Mouse (Mus musculus) myocyte (in vitro differentiated cells): ENCODE measurements around the gene Ankfy1. TPM values are rescaled to one million over a fixed set of nuclear protein-coding genes. Genes with fewer than 3 reads are reported as not detected.

Source experiments
- H3K27me3 ChIP-seq: one replicate; pipeline ENCODE4 v1.6.1; 2011; ENCODE audit not compliant: control insufficient read depth, insufficient read depth, insufficient read length
- H3K36me3 ChIP-seq: one replicate; pipeline ENCODE4 v1.6.1; 2011; ENCODE audit not compliant: control insufficient read depth, insufficient read depth
- H3K4me2 ChIP-seq: one replicate; pipeline ENCODE4 v1.6.1; 2011; ENCODE audit warnings: low read depth, control low read depth
- H3K4me3 ChIP-seq: one replicate; pipeline ENCODE4 v1.5.1; 2011; ENCODE audit warnings: mild to moderate bottlenecking, control low read depth, moderate library complexity
- H3K79me2 ChIP-seq: one replicate; pipeline ENCODE4 v1.6.1; 2011; ENCODE audit not compliant: control insufficient read depth, insufficient read depth
- H3ac ChIP-seq: one replicate; pipeline ENCODE4 v1.6.1; 2011; ENCODE audit not compliant: control insufficient read depth, insufficient read length
- CEBPB ChIP-seq: IDR thresholded peaks from 2 replicates; pipeline ENCODE4 v1.6.1; 2011; ENCODE audit warnings: mild to moderate bottlenecking, moderate library complexity; ENCODE audit not compliant: poor library complexity, insufficient read depth, severe bottlenecking
- E2F4 ChIP-seq: IDR thresholded peaks from one replicate; pipeline ENCODE4 v1.6.1; 2011; ENCODE audit warnings: mild to moderate bottlenecking, control low read depth, moderate library complexity; ENCODE audit not compliant: insufficient read depth
- MAX ChIP-seq: IDR thresholded peaks from one replicate; pipeline ENCODE4 v1.6.1; 2011; ENCODE audit warnings: low read depth, mild to moderate bottlenecking, control low read depth
- MYOD1 ChIP-seq, 3 experiments: IDR thresholded peaks; one replicate each; pipeline ENCODE4 v1.6.1; 2011; ENCODE audit warnings: control low read depth in 2 of 3, low read depth in 2 of 3, mild to moderate bottlenecking in 2 of 3, moderate library complexity in 1 of 3; ENCODE audit not compliant: insufficient read length in 2 of 3, control insufficient read depth in 1 of 3
- MYOG ChIP-seq, 3 experiments: IDR thresholded peaks; one replicate each; pipeline ENCODE4 v1.6.1; 2011; ENCODE audit warnings: control low read depth in 2 of 3, low read depth in 2 of 3, mild to moderate bottlenecking in 2 of 3; ENCODE audit not compliant: insufficient read length in 2 of 3, control insufficient read depth in 1 of 3, insufficient read depth in 1 of 3
- POLR2A ChIP-seq: IDR thresholded peaks from one replicate; pipeline ENCODE4 v1.6.1; 2011; ENCODE audit warnings: low read depth, mild to moderate bottlenecking, control low read depth, moderate library complexity; ENCODE audit not compliant: insufficient read length
- POLR2AphosphoS2 ChIP-seq: IDR thresholded peaks from one replicate; pipeline ENCODE4 v1.6.1; 2011; ENCODE audit warnings: low read depth, control low read depth; ENCODE audit not compliant: insufficient read length
- REST ChIP-seq: IDR thresholded peaks from one replicate; pipeline ENCODE4 v1.6.1; 2011; ENCODE audit warnings: mild to moderate bottlenecking, control low read depth, moderate library complexity; ENCODE audit not compliant: insufficient read depth, insufficient read length
- SRF ChIP-seq: IDR thresholded peaks from one replicate; pipeline ENCODE4 v1.6.1; 2011; ENCODE audit warnings: low read depth; ENCODE audit not compliant: control insufficient read depth, insufficient read length
- TCF12 ChIP-seq: IDR thresholded peaks from one replicate; pipeline ENCODE4 v1.6.1; 2011; ENCODE audit warnings: mild to moderate bottlenecking, control low read depth; ENCODE audit not compliant: poor library complexity, insufficient read depth, severe bottlenecking
- TCF3 ChIP-seq: IDR thresholded peaks from one replicate; pipeline ENCODE4 v1.6.1; 2011; ENCODE audit warnings: low read depth, control low read depth; ENCODE audit not compliant: insufficient read length
- USF1 ChIP-seq: IDR thresholded peaks from one replicate; pipeline ENCODE4 v1.6.1; 2011; ENCODE audit warnings: low read depth, mild to moderate bottlenecking, control low read depth, moderate library complexity
- polyA plus RNA-seq: library from polyadenylated mRNA; unstranded; fragments of >200 nt; fragmentation: generic; extraction: Trizol; gene quantifications from one replicate; pipeline ENCODE4 v1.2.1, GENCODE M21; 2012; ENCODE audit warnings: missing spikeins

Gene Ankfy1
- polyA plus RNA-seq, 1 experiment = 16.7 TPM

DNA sequence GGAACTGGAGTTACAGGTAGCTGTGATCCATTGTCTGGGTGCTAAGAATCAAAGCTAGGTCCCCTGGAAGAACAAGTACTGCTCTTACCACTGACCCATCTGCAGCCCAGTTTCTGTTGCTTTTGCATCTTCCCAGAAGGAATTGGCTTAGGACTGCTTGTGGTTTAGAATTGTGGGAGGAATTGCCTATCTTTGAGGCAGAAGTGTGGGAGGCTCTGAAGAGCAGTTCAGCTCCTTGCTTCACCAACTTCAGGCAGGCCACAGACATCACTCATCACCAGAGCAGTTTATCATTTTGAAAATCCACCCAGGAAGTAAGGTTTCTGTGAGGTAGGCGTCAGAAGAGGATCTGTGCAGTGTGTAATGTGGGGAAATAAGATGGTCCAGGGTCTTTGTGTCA lies 49.2 kb downstream of the Ankfy1 start:
- Histone ChIP-seq H3K4me2 (no peak overlapping the region), H3K79me2 (no peaks in the 10 kb centered on the region), H3K4me3 (no peak overlapping the region), H3K27me3 (no peaks in the 10 kb centered on the region), H3K36me3 (peaks cover 32% of the 10 kb centered on the region), H3ac (no peak overlapping the region)
- TF ChIP-seq MAX (no peak), USF1 (no peak)

DNA sequence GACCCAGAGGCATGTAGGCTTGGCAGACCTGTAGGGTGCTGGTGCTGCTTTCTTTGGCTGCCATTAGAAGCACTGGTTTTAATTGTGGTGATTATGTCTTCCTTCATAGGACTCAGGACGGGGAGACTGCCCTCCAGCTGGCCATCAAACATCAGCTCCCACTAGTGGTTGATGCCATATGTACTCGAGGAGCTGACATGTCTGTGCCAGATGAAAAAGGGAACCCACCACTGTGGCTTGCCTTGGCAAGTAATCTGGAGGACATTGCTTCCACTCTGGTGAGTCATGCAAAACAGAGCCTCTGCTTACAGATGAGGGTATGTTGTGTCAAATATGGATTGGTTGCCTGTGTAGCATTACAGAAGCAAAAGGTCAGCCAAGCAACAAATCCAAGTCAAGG lies 62.1 kb downstream of the Ankfy1 start:
- Histone ChIP-seq H3K79me2 (no peaks in the 10 kb centered on the region), H3ac (no peak overlapping the region), H3K4me2 (no peak overlapping the region), H3K36me3 (peaks cover 56% of the 10 kb centered on the region), H3K4me3 (no peak overlapping the region), H3K27me3 (no peaks in the 10 kb centered on the region)
- TF ChIP-seq MYOG (IDR thresholded peaks at IDR 0.05; ENCODE audit: control insufficient read depth in 1 of 3, insufficient read depth in 1 of 3, insufficient read length in 2 of 3, low read depth in 2 of 3) (no peak), MAX (no peak), CEBPB (no peak), REST (no peak), E2F4 (no peak), TCF12 (no peak), POLR2A (no peak), TCF3 (no peak), MYOD1 (IDR thresholded peaks at IDR 0.05; ENCODE audit: control insufficient read depth in 1 of 3, insufficient read length in 2 of 3, low read depth in 2 of 3) (no peak)

DNA sequence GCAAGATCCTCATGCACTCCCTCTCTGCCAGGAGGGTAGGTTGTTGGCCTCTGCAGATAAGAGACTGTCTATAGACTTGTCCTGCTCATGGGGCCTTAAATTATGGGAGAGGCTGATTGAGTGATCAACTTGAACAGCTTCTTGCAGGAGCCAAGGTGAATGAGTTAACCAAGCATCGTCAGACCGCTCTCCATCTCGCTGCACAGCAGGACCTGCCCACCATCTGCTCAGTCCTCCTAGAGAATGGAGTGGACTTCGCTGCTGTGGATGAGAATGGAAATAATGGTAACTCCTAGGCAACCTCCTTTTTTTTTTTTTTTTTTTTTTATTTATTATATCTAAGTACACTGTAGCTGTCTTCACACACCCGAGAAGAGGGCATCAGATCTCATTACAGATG lies 68.5 kb downstream of the Ankfy1 start:
- TF ChIP-seq USF1 = no peak
- no peak for TF ChIP-seq TCF12
- TF ChIP-seq POLR2A = no peak
- TF ChIP-seq SRF = no peak
- Histone ChIP-seq H3K79me2 (no peaks in the 10 kb centered on the region), H3K4me3 (no peak overlapping the region), H3K4me2 (no peak overlapping the region), H3K27me3 (no peaks in the 10 kb centered on the region), H3K36me3 (peaks cover 61% of the 10 kb centered on the region), H3ac (no peak overlapping the region)

DNA sequence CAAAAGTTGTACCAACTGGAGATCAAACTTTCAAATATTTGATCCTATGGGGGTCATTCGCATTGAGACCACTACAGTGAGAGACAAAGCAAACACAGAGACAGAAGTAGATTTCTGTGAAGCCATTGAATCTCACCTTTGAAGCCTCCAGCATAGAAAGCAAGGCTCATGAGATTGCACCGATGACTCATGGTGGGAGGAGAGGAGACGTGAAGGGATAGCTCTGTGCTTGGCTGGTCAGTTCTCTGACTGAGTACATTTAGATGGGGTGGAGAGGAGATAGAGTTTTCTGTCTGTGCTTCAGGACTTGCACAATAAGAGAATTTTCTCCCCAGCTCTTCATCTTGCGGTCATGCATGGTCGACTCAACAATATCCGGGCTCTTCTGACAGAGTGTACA lies 69.8 kb downstream of the Ankfy1 start:
- Histone ChIP-seq H3ac (no peak overlapping the region), H3K79me2 (no peaks in the 10 kb centered on the region), H3K27me3 (no peaks in the 10 kb centered on the region), H3K36me3 (peaks cover 50% of the 10 kb centered on the region), H3K4me3 (no peak overlapping the region), H3K4me2 (no peak overlapping the region)
- TF ChIP-seq SRF (no peak), MYOD1 (IDR thresholded peaks at IDR 0.05; ENCODE audit: control insufficient read depth in 1 of 3, insufficient read length in 2 of 3, low read depth in 2 of 3) (no peak), TCF12 (no peak), MAX (no peak), MYOG (IDR thresholded peaks at IDR 0.05; ENCODE audit: control insufficient read depth in 1 of 3, insufficient read depth in 1 of 3, insufficient read length in 2 of 3, low read depth in 2 of 3) (no peak), REST (no peak), POLR2A (no peak), USF1 (no peak), TCF3 (no peak), POLR2AphosphoS2 (no peak), E2F4 (no peak), CEBPB (no peak)

DNA sequence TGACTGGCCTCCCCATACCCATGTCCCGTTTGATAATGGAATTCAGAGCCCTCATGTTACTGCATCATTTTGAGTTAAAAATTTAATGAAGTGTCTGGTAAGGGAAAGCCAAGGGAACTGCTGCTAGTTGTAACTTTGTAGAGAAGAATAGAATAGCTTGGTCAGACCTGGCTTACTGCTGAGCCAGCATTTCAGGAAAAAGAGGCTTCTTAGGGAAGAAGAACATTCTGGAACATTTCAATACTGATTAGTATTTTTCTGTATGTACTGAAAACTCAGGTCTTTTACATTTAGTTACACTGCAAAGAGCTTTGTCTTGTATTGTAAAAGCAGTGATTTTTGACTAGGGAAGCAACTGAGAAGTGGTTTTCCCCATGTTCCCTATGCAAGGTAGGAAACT lies 71.0 kb downstream of the Ankfy1 start:
- Histone ChIP-seq H3K36me3 (peaks cover 47% of the 10 kb centered on the region), H3K27me3 (no peaks in the 10 kb centered on the region), H3ac (no peak overlapping the region), H3K4me3 (no peak overlapping the region), H3K4me2 (no peak overlapping the region), H3K79me2 (no peaks in the 10 kb centered on the region)
- TF ChIP-seq MYOD1 (IDR thresholded peaks at IDR 0.05; ENCODE audit: control insufficient read depth in 1 of 3, insufficient read length in 2 of 3, low read depth in 2 of 3) = no peak
- no peak for TF ChIP-seq MAX
- TF ChIP-seq TCF12 = no peak
- TF ChIP-seq SRF = no peak
- no peak for TF ChIP-seq POLR2A
- TF ChIP-seq E2F4 = no peak
- no peak for TF ChIP-seq POLR2AphosphoS2
- no peak for TF ChIP-seq USF1
- no peak for TF ChIP-seq MYOG (IDR thresholded peaks at IDR 0.05; ENCODE audit: control insufficient read depth in 1 of 3, insufficient read depth in 1 of 3, insufficient read length in 2 of 3, low read depth in 2 of 3)
- TF ChIP-seq CEBPB = no peak
- TF ChIP-seq TCF3 = no peak
